Mouse (Mus musculus) liver, embryonic 14.5 days (tissue): Measurements from ENCODE around the gene Bcl2a1d. TPM values are rescaled to one million over a fixed set of nuclear protein-coding genes. Genes with fewer than 3 reads are reported as not detected.
"Not testable (repeated sequence)": the region's sequence is repeated elsewhere in the genome, so short reads cannot be mapped to it uniquely, and the experiment has no call there.

Experiments used
- ATAC-seq: fragments of 200-750 bp; cut with Nextera tagmentation; 2 replicates; pipeline ENCODE4 v1.8.0; 2017; ENCODE audit warnings: moderate number of reproducible peaks, mild to moderate bottlenecking, moderate library complexity; ENCODE audit not compliant: insufficient read depth
- DNase-seq, 3 experiments: peaks; one replicate each; pipeline ENCODE4 v3.0.0-alpha.2; 2012 to 2013; ENCODE audit warnings: low read depth in 3 of 3, low spot score in 3 of 3
- H3K27ac ChIP-seq: fragments of 300-500 bp; sonication (generic); 2 replicates; pipeline ENCODE4 v1.5.1; 2014; ENCODE audit warnings: moderate library complexity, mild to moderate bottlenecking, control low read depth, inconsistent platforms
- H3K27me3 ChIP-seq: fragments of 300-500 bp; sonication (generic); 2 replicates; pipeline ENCODE4 v1.6.1; 2014; ENCODE audit warnings: mild to moderate bottlenecking, low read length, moderate library complexity; ENCODE audit not compliant: control insufficient read depth, insufficient read depth
- H3K36me3 ChIP-seq: fragments of 300-500 bp; sonication (generic); replicated peaks from 2 replicates; pipeline ENCODE4 v1.6.1; 2014; ENCODE audit warnings: low read depth; ENCODE audit not compliant: control insufficient read depth, insufficient read depth
- H3K4me1 ChIP-seq, 2 experiments: fragments of 200-500 bp in 1 of 2; fragments of 300-500 bp in 1 of 2; sonication (generic) in 1 of 2; replicated peaks; 2 replicates each; pipeline ENCODE4 v1.6.1; 2012 to 2014; ENCODE audit warnings: antibody characterized with exemption in 1 of 2, inconsistent platforms in 1 of 2, low read length in 1 of 2; ENCODE audit not compliant: control insufficient read depth in 2 of 2, insufficient read depth in 2 of 2
- H3K4me2 ChIP-seq: fragments of 300-500 bp; sonication (generic); 2 replicates; pipeline ENCODE4 v1.6.1; 2014; ENCODE audit warnings: low read depth, mild to moderate bottlenecking, control low read depth, moderate library complexity
- H3K4me3 ChIP-seq, 2 experiments: fragments of 200-500 bp in 1 of 2; fragments of 300-500 bp in 1 of 2; sonication (generic) in 1 of 2; 2 replicates each; pipeline ENCODE4 v1.5.1; 2012 to 2014; ENCODE audit warnings: low read depth in 2 of 2, low read length in 2 of 2, mild to moderate bottlenecking in 2 of 2, control low read depth in 1 of 2, inconsistent platforms in 1 of 2, moderate library complexity in 1 of 2; ENCODE audit not compliant: insufficient read depth in 1 of 2
- H3K9ac ChIP-seq: fragments of 300-500 bp; sonication (generic); replicated peaks from 2 replicates; pipeline ENCODE4 v1.6.1; 2014; ENCODE audit warnings: mild to moderate bottlenecking, control low read depth, moderate library complexity
- H3K9me3 ChIP-seq: fragments of 300-500 bp; sonication (generic); 2 replicates; pipeline ENCODE4 v1.6.1; 2016; ENCODE audit warnings: low read length, mixed read lengths; ENCODE audit not compliant: control insufficient read depth
- CTCF ChIP-seq: IDR thresholded peaks from 2 replicates; pipeline ENCODE4 v1.5.1; 2016; ENCODE audit warnings: antibody characterized with exemption, low read depth, control low read depth
- EP300 ChIP-seq: IDR thresholded peaks from 2 replicates; pipeline ENCODE4 v1.6.1; 2016; ENCODE audit warnings: antibody characterized with exemption, low read depth
- WGBS: fragments of 180-500 bp; shearing (Covaris S2); extraction: QIAGEN DNeasy Blood & Tissue Kit; methylation state at CpG from one replicate; pipeline ENCODE4 v1.1.7; 2014; ENCODE audit not compliant: insufficient replicate concordance; 5-methylcytosine and 5-hydroxymethylcytosine counted together
- polyA plus RNA-seq, 2 experiments: library from polyadenylated mRNA; depleted of rRNA in 1 of 2; stranded (reverse) in 1 of 2; unstranded in 1 of 2; fragments of >200 nt; fragmentation: Nextera tagmentation in 1 of 2; extraction: Ambion mirVana in 1 of 2; gene quantifications; 2 replicates each; pipeline versions ENCODE4 v1.2.1 to v1.2.3; 2012 to 2014

Bcl2a1d gene
- polyA plus RNA-seq, 2 experiments: 0.16 to 0.50 TPM

DNA sequence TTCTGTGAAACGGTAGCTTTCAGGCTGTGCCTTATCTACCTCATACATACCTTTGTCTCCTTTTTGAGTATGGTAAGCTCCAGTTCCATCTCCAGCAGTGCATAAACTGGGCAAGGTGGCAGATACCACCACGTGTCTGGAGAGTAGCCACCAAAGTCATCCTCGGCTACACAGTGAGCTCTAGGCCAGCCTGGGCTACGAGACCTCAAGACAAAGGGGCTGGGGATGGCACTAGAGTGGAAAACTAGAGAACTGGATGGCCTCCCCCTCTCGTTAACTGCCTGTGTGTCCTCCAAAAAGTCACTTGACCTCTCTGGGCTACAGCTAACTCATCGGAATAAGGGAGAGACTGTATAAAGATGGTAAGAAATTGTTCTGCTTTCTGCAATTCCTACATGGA is 22.4 kb downstream of the Bcl2a1d start:
- Histone ChIP-seq H3K4me3 (no peak overlapping the region), H3K4me2 (no peak overlapping the region), H3K4me1 (no peaks in the 10 kb centered on the region), H3K9me3 (no peaks in the 10 kb centered on the region), H3K9ac (no peak overlapping the region), H3K36me3 (no peaks in the 10 kb centered on the region), H3K27me3 (no peaks in the 10 kb centered on the region), H3K27ac (no peak overlapping the region)
- TF ChIP-seq CTCF: no peak
- TF ChIP-seq EP300: no peak
- DNase-seq: no peak
- WGBS: 61% methylated on average over 6 of the region's 6 CpGs
- no peak for ATAC-seq

DNA sequence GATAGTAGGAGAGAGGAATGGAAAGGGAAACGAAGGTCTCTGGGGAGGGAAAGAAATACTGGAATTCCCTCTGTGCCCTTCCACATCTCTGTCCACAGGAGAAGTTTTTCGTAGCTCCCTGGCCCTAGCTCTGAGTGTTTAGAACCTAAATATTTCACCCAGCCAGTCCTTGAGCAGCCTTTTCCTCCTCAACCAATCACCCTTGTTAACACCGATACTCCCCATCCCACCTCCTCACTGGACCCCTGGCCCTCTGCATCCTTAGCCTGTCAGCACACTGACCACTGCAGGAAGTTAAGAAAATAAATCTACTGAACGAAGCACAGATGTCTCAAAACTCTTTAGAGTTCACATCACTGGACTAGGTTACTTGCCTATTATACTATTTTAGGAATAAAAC is 25.0 kb downstream of the Bcl2a1d start:
- DNase-seq: no peak
- no peaks in the 10 kb centered on the region for H3K27me3 ChIP-seq
- H3K9ac ChIP-seq: no peak overlapping the region
- H3K4me2 ChIP-seq: no peak overlapping the region
- no peaks in the 10 kb centered on the region for H3K36me3 ChIP-seq
- no peaks in the 10 kb centered on the region for H3K9me3 ChIP-seq
- TF ChIP-seq EP300: no peak
- ATAC-seq: no peak
- H3K27ac ChIP-seq: no peak overlapping the region
- no peaks in the 10 kb centered on the region for H3K4me1 ChIP-seq
- no peak overlapping the region for H3K4me3 ChIP-seq
- 51% methylated on average over 4 of the region's 4 CpGs for WGBS

GRCm38 (mm10) chr9:88705157-88705556 is 26.6 kb downstream of the Bcl2a1d start:
- WGBS: 59% methylated on average over 8 of the region's 8 CpGs

GRCm38 (mm10) chr9:88698746-88699145 is 33.0 kb downstream of the Bcl2a1d start:
- not testable (repeated sequence) for H3K9me3 ChIP-seq, H3K4me1 ChIP-seq, H3K4me3 ChIP-seq, H3K27me3 ChIP-seq, ATAC-seq, H3K27ac ChIP-seq, H3K36me3 ChIP-seq, DNase-seq, H3K9ac ChIP-seq, H3K4me2 ChIP-seq
- WGBS: no CpG with 5 or more reads among the region's 2 CpGs

More at GRCm38 (mm10) chr9:88705157-88705556, 26.6 kb downstream of the Bcl2a1d start:
- H3K9me3 ChIP-seq, H3K27ac ChIP-seq, H3K4me1 ChIP-seq, H3K4me2 ChIP-seq, H3K27me3 ChIP-seq, H3K36me3 ChIP-seq, ATAC-seq, H3K4me3 ChIP-seq, H3K9ac ChIP-seq, DNase-seq: not testable (repeated sequence)

- ATAC-seq, DNase-seq, H3K27ac ChIP-seq, H3K9me3 ChIP-seq, H3K4me3 ChIP-seq, H3K4me1 ChIP-seq, H3K4me2 ChIP-seq, H3K9ac ChIP-seq, H3K36me3 ChIP-seq, H3K27me3 ChIP-seq: not testable (repeated sequence)
- WGBS: 53% methylated on average over 2 of the region's 2 CpGs
Measured at GRCm38 (mm10) chr9:88691307-88691706, 40.4 kb downstream of the Bcl2a1d start.

DNA sequence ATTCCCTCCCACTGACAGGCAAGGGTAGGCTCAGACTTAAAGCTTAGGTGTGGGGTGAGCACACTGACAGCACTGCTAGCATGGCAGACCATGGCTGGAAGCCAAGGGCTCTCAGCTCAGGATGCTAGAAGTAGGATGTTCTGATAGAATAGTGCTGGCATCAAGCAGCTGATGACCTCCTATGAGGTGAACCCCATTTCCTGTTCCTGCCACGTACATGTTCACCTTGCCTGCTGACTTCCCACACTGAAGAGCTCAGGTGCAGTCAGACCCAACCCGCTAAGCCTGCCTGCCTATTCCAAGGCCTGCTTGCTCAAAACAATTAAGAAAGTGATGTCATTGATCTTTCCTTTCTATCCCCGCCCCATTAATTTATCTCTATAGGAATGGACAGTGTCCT is 42.3 kb downstream of the Bcl2a1d start:
- not testable (repeated sequence) for ATAC-seq, DNase-seq, H3K4me3 ChIP-seq, H3K27ac ChIP-seq, H3K4me1 ChIP-seq, H3K9ac ChIP-seq, H3K36me3 ChIP-seq, H3K27me3 ChIP-seq, H3K4me2 ChIP-seq, H3K9me3 ChIP-seq
- WGBS: 73% methylated on average over 2 of the region's 3 CpGs

DNA sequence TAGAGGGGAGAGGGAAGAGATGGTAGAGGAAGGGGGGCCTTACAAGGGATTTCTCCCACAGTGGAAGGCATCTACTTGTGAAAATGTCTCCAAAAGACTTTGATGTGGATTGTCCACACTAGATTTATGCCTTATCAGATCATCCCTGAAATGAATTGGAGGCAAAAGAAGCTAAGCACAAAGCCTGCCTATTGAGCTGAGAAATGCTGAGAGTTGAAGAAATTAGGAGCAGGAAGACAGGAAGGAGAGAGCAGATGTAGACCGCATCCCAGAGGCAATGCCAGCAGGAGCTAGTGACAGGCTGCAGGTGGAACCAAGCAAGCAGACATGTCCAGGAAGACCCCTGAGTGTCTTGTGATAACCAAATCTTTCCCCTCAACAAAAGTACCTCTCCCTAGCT is 45.0 kb downstream of the Bcl2a1d start:
- H3K4me1 ChIP-seq, DNase-seq, ATAC-seq, H3K27ac ChIP-seq, H3K27me3 ChIP-seq, H3K4me2 ChIP-seq, H3K36me3 ChIP-seq, H3K9ac ChIP-seq, H3K9me3 ChIP-seq, H3K4me3 ChIP-seq: not testable (repeated sequence)
- WGBS: 86% methylated on average over 1 of the region's 1 CpGs
